Mouse (Mus musculus): ENCODE measurements around the gene Gm49318. TPM values are rescaled to one million over a fixed set of nuclear protein-coding genes. Genes with fewer than 3 reads are reported as not detected.

The Gm49318 gene
- polyA plus RNA-seq, 1 experiment from 2014 or later = not detected

GRCm38 (mm10) chr9:21996178-21996867, 74.7 kb downstream of the Gm49318 start:
- H3K27me3 ChIP-seq (ENCODE audit: insufficient read depth, low read length) = peaks cover 8% of the 10 kb centered on the region
- 82% methylated on average over 3 of the region's 3 CpGs for WGBS (ENCODE audit: insufficient replicate concordance)
- no peak overlapping the region for H3K9ac ChIP-seq (replicated peaks)
- no peak overlapping the region for H3K4me2 ChIP-seq (ENCODE audit: low read depth, low read length)
- DNase-seq (no peak), ATAC-seq (no peak)
- H3K9me3 ChIP-seq (ENCODE audit: low read length) = no peaks in the 10 kb centered on the region
- TF ChIP-seq CTCF (IDR thresholded peaks at IDR 0.05; ENCODE audit: low read depth) = no peak
- no peak for TF ChIP-seq EP300 (IDR thresholded peaks at IDR 0.05; ENCODE audit: low read depth)
- no peaks in the 10 kb centered on the region for H3K4me1 ChIP-seq (ENCODE audit: insufficient read depth)
- H3K27ac ChIP-seq (ENCODE audit: low read depth) = no peak overlapping the region
- no peak overlapping the region for H3K4me3 ChIP-seq (ENCODE audit: low read depth, low read length)
- no peaks in the 10 kb centered on the region for H3K36me3 ChIP-seq (replicated peaks; ENCODE audit: insufficient read depth, low read length)

- H3K27me3 ChIP-seq (ENCODE audit: insufficient read depth, low read length) = peaks cover 49% of the 10 kb centered on the region
- no peak overlapping the region for H3K27ac ChIP-seq (ENCODE audit: low read depth)
- H3K9ac ChIP-seq (replicated peaks) = no peak overlapping the region
- no peak overlapping the region for H3K4me2 ChIP-seq (ENCODE audit: low read depth, low read length)
- no peaks in the 10 kb centered on the region for H3K36me3 ChIP-seq (replicated peaks; ENCODE audit: insufficient read depth, low read length)
- no peak overlapping the region for H3K4me3 ChIP-seq (ENCODE audit: low read depth, low read length)
- TF ChIP-seq EP300 (IDR thresholded peaks at IDR 0.05; ENCODE audit: low read depth) = no peak
- ATAC-seq (0 out of 2 replicates have a peak, but pooled peaks have one; percentile 29), DNase-seq (no peak)
- no peaks in the 10 kb centered on the region for H3K9me3 ChIP-seq (ENCODE audit: low read length)
- H3K4me1 ChIP-seq (ENCODE audit: insufficient read depth) = peaks cover 23% of the 10 kb centered on the region
- WGBS (ENCODE audit: insufficient replicate concordance) = 58% methylated on average over 4 of the region's 4 CpGs
Observed at GRCm38 (mm10) chr9:21992227-21992626, 78.8 kb downstream of the Gm49318 start.

GRCm38 (mm10) chr9:21989230-21990110, 81.6 kb downstream of the Gm49318 start, which contains the start of gene Rgl3:
Rgl3 (minus strand) TSS chr9:21989446.
- no peak for TF ChIP-seq EP300 (IDR thresholded peaks at IDR 0.05; ENCODE audit: low read depth)
- TF ChIP-seq CTCF (IDR thresholded peaks at IDR 0.05; ENCODE audit: low read depth) = peak; percentile 22
- Histone ChIP-seq H3K27ac (ENCODE audit: low read depth) (no peak within 1 kb of the TSS), H3K36me3 (replicated peaks; ENCODE audit: insufficient read depth, low read length) (no peaks in the 10 kb centered on the region), H3K4me1 (ENCODE audit: insufficient read depth) (peaks cover 23% of the 10 kb centered on the region), H3K27me3 (ENCODE audit: insufficient read depth, low read length) (peaks cover 61% of the 10 kb centered on the region), H3K9me3 (ENCODE audit: low read length) (no peaks in the 10 kb centered on the region), H3K4me3 (ENCODE audit: low read depth, low read length) (peak within 1 kb of the TSS; percentile 48), H3K9ac (replicated peaks) (no peak within 1 kb of the TSS; the same call in 1 of the 2 replicates), H3K4me2 (ENCODE audit: low read depth, low read length) (peak within 1 kb of the TSS; percentile 72)
- DNase-seq (peak; percentile 45), ATAC-seq (peak; percentile 38; the same call in 1 of the 2 replicates)
- WGBS (ENCODE audit: insufficient replicate concordance) = 3% methylated on average over 40 of the region's 42 CpGs

- ATAC-seq (no peak), DNase-seq (no peak)
- Histone ChIP-seq H3K27ac (ENCODE audit: low read depth) (no peak overlapping the region), H3K9me3 (ENCODE audit: low read length) (no peaks in the 10 kb centered on the region), H3K4me3 (ENCODE audit: low read depth, low read length) (peak overlapping the region; percentile 48), H3K4me2 (ENCODE audit: low read depth, low read length) (peak overlapping the region; percentile 72), H3K4me1 (ENCODE audit: insufficient read depth) (peaks cover 23% of the 10 kb centered on the region), H3K36me3 (replicated peaks; ENCODE audit: insufficient read depth, low read length) (no peaks in the 10 kb centered on the region), H3K9ac (replicated peaks) (no peak overlapping the region), H3K27me3 (ENCODE audit: insufficient read depth, low read length) (peaks cover 61% of the 10 kb centered on the region)
- TF ChIP-seq EP300 (IDR thresholded peaks at IDR 0.05; ENCODE audit: low read depth) = no peak
- 0 out of 2 replicates have a peak, but pooled peaks have one; percentile 1 for TF ChIP-seq CTCF (IDR thresholded peaks at IDR 0.05; ENCODE audit: low read depth)
- WGBS (ENCODE audit: insufficient replicate concordance) = 3% methylated on average over 32 of the region's 32 CpGs
Observed at GRCm38 (mm10) chr9:21988421-21989101, 82.5 kb downstream of the Gm49318 start.

- H3K9ac ChIP-seq (replicated peaks) = no peak overlapping the region
- H3K4me2 ChIP-seq (ENCODE audit: low read depth, low read length) = peak overlapping the region; percentile 72; the same call in 1 of the 2 replicates
- no peaks in the 10 kb centered on the region for H3K9me3 ChIP-seq (ENCODE audit: low read length)
- H3K4me1 ChIP-seq (ENCODE audit: insufficient read depth) = peaks cover 23% of the 10 kb centered on the region
- no peak for TF ChIP-seq EP300 (IDR thresholded peaks at IDR 0.05; ENCODE audit: low read depth)
- no peak for TF ChIP-seq CTCF (IDR thresholded peaks at IDR 0.05; ENCODE audit: low read depth)
- 10% methylated on average over 36 of the region's 36 CpGs for WGBS (ENCODE audit: insufficient replicate concordance)
- H3K27me3 ChIP-seq (ENCODE audit: insufficient read depth, low read length) = peaks cover 61% of the 10 kb centered on the region
- DNase-seq = no peak
- ATAC-seq = no peak
- H3K36me3 ChIP-seq (replicated peaks; ENCODE audit: insufficient read depth, low read length) = no peaks in the 10 kb centered on the region
- no peak overlapping the region for H3K27ac ChIP-seq (ENCODE audit: low read depth)
- peak overlapping the region; percentile 48; the same call in 1 of the 2 replicates for H3K4me3 ChIP-seq (ENCODE audit: low read depth, low read length)
Observed at GRCm38 (mm10) chr9:21987592-21988342, 83.3 kb downstream of the Gm49318 start.

Small RNA genes within 50 kb of the gene (microRNA-seq; reads per million reads assigned to microRNA genes)
- gene Mir7084 = not detected

Other genes with a start within 250 kb of the Gm49318 start
- 74.6 and 75.7 TPM in 2 replicates for gene Angptl8, start 235.7 kb downstream of the Gm49318 start, polyA plus RNA-seq (2015; fragmentation: Nextera tagmentation; extraction: Ambion mirVana)
- gene Dock6, start 218.6 kb downstream of the Gm49318 start, polyA plus RNA-seq (2015; fragmentation: Nextera tagmentation; extraction: Ambion mirVana) = 3.6 and 4.1 TPM in 2 replicates
- gene Rab3d, start 153.1 kb downstream of the Gm49318 start, polyA plus RNA-seq (2015; fragmentation: Nextera tagmentation; extraction: Ambion mirVana) = 9.3 and 9.9 TPM in 2 replicates
- 0.81 and 1.1 TPM in 2 replicates for gene Ccdc159, start 143.8 kb downstream of the Gm49318 start, polyA plus RNA-seq (2015; fragmentation: Nextera tagmentation; extraction: Ambion mirVana)
- gene Tmem205, start 143.7 kb downstream of the Gm49318 start, polyA plus RNA-seq (2015; fragmentation: Nextera tagmentation; extraction: Ambion mirVana) = 222 and 246 TPM in 2 replicates
- gene Plppr2, start 134.2 kb downstream of the Gm49318 start, polyA plus RNA-seq (2015; fragmentation: Nextera tagmentation; extraction: Ambion mirVana) = 0.70 and 1.0 TPM in 2 replicates
- gene Swsap1, start 115.5 kb downstream of the Gm49318 start, polyA plus RNA-seq (2015; fragmentation: Nextera tagmentation; extraction: Ambion mirVana) = 2.3 and 2.6 TPM in 2 replicates
- 40.6 and 41.6 TPM in 2 replicates for gene Epor, start 107.8 kb downstream of the Gm49318 start, polyA plus RNA-seq (2015; fragmentation: Nextera tagmentation; extraction: Ambion mirVana)
- 0.14 and 0.32 TPM in 2 replicates for gene Rgl3, start 81.8 kb downstream of the Gm49318 start, polyA plus RNA-seq (2015; fragmentation: Nextera tagmentation; extraction: Ambion mirVana)
- gene Ccdc151, start 68.6 kb downstream of the Gm49318 start, polyA plus RNA-seq (2015; fragmentation: Nextera tagmentation; extraction: Ambion mirVana) = not detected in 2 replicates
- 47.0 and 47.6 TPM in 2 replicates for gene Prkcsh, start 68.5 kb downstream of the Gm49318 start, polyA plus RNA-seq (2015; fragmentation: Nextera tagmentation; extraction: Ambion mirVana)
- not detected in 2 replicates for gene Elavl3, start 19.2 kb downstream of the Gm49318 start, polyA plus RNA-seq (2015; fragmentation: Nextera tagmentation; extraction: Ambion mirVana)
- gene Zfp653, start 117 bp upstream of the Gm49318 start, polyA plus RNA-seq (2015; fragmentation: Nextera tagmentation; extraction: Ambion mirVana) = 2.6 and 3.1 TPM in 2 replicates
- 18.1 and 18.2 TPM in 2 replicates for gene Ecsit, start 14.2 kb upstream of the Gm49318 start, polyA plus RNA-seq (2015; fragmentation: Nextera tagmentation; extraction: Ambion mirVana)
- 0.33 and 0.68 TPM in 2 replicates for gene Cnn1, start 28.0 kb upstream of the Gm49318 start, polyA plus RNA-seq (2015; fragmentation: Nextera tagmentation; extraction: Ambion mirVana)
- 72.7 and 75.6 TPM in 2 replicates for gene Elof1, start 45.9 kb upstream of the Gm49318 start, polyA plus RNA-seq (2015; fragmentation: Nextera tagmentation; extraction: Ambion mirVana)
- 102 and 108 TPM in 2 replicates for gene Acp5, start 64.5 kb upstream of the Gm49318 start, polyA plus RNA-seq (2015; fragmentation: Nextera tagmentation; extraction: Ambion mirVana)
- 34.9 and 36.6 TPM in 2 replicates for gene Pigyl, start 85.6 kb upstream of the Gm49318 start, polyA plus RNA-seq (2015; fragmentation: Nextera tagmentation; extraction: Ambion mirVana)
- 0.04 TPM in 2 replicates for gene Zfp872, start 116.8 kb upstream of the Gm49318 start, polyA plus RNA-seq (2015; fragmentation: Nextera tagmentation; extraction: Ambion mirVana)
- 4.2 and 4.4 TPM in 2 replicates for gene Zfp809, start 154.5 kb upstream of the Gm49318 start, polyA plus RNA-seq (2015; fragmentation: Nextera tagmentation; extraction: Ambion mirVana)
- 0.69 and 0.99 TPM in 2 replicates for gene Zfp599, start 188.6 kb upstream of the Gm49318 start, polyA plus RNA-seq (2015; fragmentation: Nextera tagmentation; extraction: Ambion mirVana)
- 4.8 and 4.9 TPM in 2 replicates for gene Zfp810, start 236.4 kb upstream of the Gm49318 start, polyA plus RNA-seq (2015; fragmentation: Nextera tagmentation; extraction: Ambion mirVana)